Mouse (Mus musculus) forebrain, embryonic 16.5 days (tissue): Measurements from ENCODE around the gene Acer2. TPM values are rescaled to one million over a fixed set of nuclear protein-coding genes. Genes with fewer than 3 reads are reported as not detected.

Experiments
- ATAC-seq: fragments of 200-750 bp; cut with Nextera tagmentation; 2 replicates; pipeline ENCODE4 v1.8.0; 2017; ENCODE audit warnings: mild to moderate bottlenecking, moderate library complexity
- H3K27ac ChIP-seq: fragments of 300-500 bp; sonication (generic); 2 replicates; pipeline ENCODE4 v1.5.1; 2014; ENCODE audit warnings: low read length, control low read depth
- H3K27me3 ChIP-seq: fragments of 300-500 bp; sonication (generic); replicated peaks from 2 replicates; pipeline ENCODE4 v1.6.1; 2014; ENCODE audit warnings: low read length; ENCODE audit not compliant: control insufficient read depth, insufficient read depth
- H3K36me3 ChIP-seq: fragments of 300-500 bp; sonication (generic); 2 replicates; pipeline ENCODE4 v1.6.1; 2014; ENCODE audit not compliant: control insufficient read depth, insufficient read depth
- H3K4me1 ChIP-seq: fragments of 300-500 bp; sonication (generic); replicated peaks from 2 replicates; pipeline ENCODE4 v1.6.1; 2014; ENCODE audit warnings: low read length; ENCODE audit not compliant: control insufficient read depth, insufficient read depth
- H3K4me2 ChIP-seq: fragments of 300-500 bp; sonication (generic); 2 replicates; pipeline ENCODE4 v1.6.1; 2014; ENCODE audit warnings: mild to moderate bottlenecking, low read length, control low read depth
- H3K4me3 ChIP-seq: fragments of 300-500 bp; sonication (generic); replicated peaks from 2 replicates; pipeline ENCODE4 v1.5.1; 2014; ENCODE audit warnings: mild to moderate bottlenecking, low read length, control low read depth
- H3K9ac ChIP-seq: fragments of 300-500 bp; sonication (generic); replicated peaks from 2 replicates; pipeline ENCODE4 v1.6.1; 2014; ENCODE audit warnings: low read depth, low read length, control low read depth
- H3K9me3 ChIP-seq: fragments of 300-500 bp; sonication (generic); 2 replicates; pipeline ENCODE4 v1.6.1; 2016; ENCODE audit warnings: low read length; ENCODE audit not compliant: control insufficient read depth
- WGBS: fragments of 180-500 bp; shearing (Covaris S2); extraction: QIAGEN DNeasy Blood & Tissue Kit; methylation state at CpG from one replicate; pipeline ENCODE4 v1.1.7; 2014; 5-methylcytosine and 5-hydroxymethylcytosine counted together
- polyA plus RNA-seq: library from polyadenylated mRNA; unstranded; fragments of >200 nt; fragmentation: Nextera tagmentation; extraction: Ambion mirVana; gene quantifications from 2 replicates; pipeline ENCODE4 v1.2.1, GENCODE M21; 2015

Acer2 gene
- polyA plus RNA-seq, 1 experiment from 2014 or later, result 11.7 TPM

DNA sequence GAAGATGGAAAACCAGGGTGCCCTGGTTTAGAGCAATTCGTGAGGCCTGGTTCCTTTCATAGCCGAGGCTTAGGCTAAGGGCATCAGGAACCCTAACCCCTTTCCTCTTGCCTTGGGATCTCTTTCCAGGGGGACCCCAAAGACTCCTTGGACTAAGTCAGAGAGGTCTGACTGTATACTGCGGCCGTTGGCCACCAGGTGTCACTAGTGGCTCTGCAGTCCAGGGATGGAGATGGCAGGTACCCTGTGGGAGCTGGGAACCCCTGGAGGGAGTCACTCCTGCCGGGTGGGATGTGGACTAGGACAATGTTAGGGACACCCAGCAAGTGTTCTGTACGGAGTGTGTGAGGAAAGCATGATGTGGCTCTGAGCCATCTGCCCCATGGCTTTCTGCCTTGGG lies 58.8 kb downstream of the Acer2 start:
- Histone ChIP-seq H3K9ac (no peak overlapping the region), H3K4me3 (no peak overlapping the region), H3K27me3 (no peaks in the 10 kb centered on the region), H3K4me1 (0 out of 2 replicates have a peak, but pooled peaks cover 3% of the 10 kb centered on the region), H3K9me3 (no peaks in the 10 kb centered on the region), H3K27ac (no peak overlapping the region), H3K4me2 (no peak overlapping the region), H3K36me3 (no peaks in the 10 kb centered on the region)
- ATAC-seq, result no peak
- 80% methylated on average over 6 of the region's 6 CpGs for WGBS

DNA sequence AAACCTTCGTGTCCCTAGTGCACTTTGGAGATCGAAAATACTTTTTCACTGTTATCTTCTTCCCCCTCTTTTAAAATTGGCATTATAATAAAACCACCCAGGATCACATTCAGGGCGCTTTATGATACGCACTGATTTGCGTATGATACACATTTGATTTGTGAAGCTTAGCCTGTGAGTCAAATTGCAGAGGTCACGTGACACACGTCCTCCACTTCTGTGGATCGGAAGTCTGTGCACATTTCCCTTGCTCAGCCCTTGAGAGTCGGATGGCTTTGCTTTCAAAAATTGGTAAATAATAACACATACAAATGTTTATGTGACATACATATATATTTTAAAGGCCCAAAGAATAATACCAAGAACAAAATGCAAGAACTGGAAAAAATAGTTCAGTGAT lies 62.0 kb downstream of the Acer2 start:
- ATAC-seq, result no peak
- no peak overlapping the region for H3K4me2 ChIP-seq
- 94% methylated on average over 9 of the region's 9 CpGs for WGBS

DNA sequence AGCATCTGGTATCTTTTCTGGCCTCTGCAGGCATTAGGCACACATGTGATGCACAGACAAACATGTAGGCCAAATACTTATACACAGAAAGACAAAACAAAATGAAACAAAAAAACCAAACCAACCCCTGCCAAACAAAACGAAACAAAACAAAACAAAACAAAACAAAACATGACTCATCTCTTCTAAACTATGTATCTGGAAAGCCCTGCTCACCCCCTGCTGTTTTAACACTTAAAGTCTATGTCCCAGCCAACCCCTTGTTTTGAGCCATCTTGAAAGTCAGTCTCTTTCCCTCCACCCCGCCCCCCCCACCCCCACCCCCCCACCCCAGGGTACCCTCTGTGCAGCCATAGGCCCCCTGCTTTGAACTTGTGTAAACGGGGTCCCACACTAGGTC lies 62.5 kb downstream of the Acer2 start:
- H3K4me3 ChIP-seq, result no peak overlapping the region
- H3K36me3 ChIP-seq, result no peaks in the 10 kb centered on the region
- no peak overlapping the region for H3K4me2 ChIP-seq
- ATAC-seq, result no peak
- no peaks in the 10 kb centered on the region for H3K4me1 ChIP-seq
- H3K27ac ChIP-seq, result no peak overlapping the region
- no peaks in the 10 kb centered on the region for H3K27me3 ChIP-seq
- no peaks in the 10 kb centered on the region for H3K9me3 ChIP-seq
- WGBS, result 68% methylated on average over 3 of the region's 3 CpGs
- H3K9ac ChIP-seq, result no peak overlapping the region

More for the DNA sequence above, 62.0 kb downstream of the Acer2 start:
- H3K27me3 ChIP-seq, result no peaks in the 10 kb centered on the region
- 0 out of 2 replicates have a peak, but pooled peaks cover 2% of the 10 kb centered on the region for H3K4me1 ChIP-seq
- H3K4me3 ChIP-seq, result no peak overlapping the region
- no peak overlapping the region for H3K9ac ChIP-seq
- H3K9me3 ChIP-seq, result no peaks in the 10 kb centered on the region
- H3K27ac ChIP-seq, result no peak overlapping the region
- H3K36me3 ChIP-seq, result no peaks in the 10 kb centered on the region

DNA sequence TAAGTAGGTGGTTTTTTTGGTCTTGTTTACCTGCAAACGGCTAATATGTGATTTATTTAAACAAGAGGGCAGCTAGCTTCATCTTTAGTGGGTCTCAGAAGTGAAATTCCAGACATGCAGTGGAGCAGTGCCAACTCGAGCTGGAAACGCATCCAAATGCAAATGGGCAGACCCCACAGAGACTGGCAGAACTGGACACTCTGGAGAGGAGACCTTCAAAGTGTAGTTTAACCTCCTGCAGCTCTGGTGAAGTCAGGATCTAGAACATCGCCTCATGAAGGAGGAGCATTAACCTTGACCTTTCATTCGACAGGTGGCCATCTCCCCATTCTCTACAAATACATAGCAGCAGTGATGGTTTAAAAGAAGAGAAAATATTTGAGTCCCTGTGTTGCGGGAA lies 68.5 kb downstream of the Acer2 start:
- no peak overlapping the region for H3K9ac ChIP-seq
- H3K9me3 ChIP-seq, result no peaks in the 10 kb centered on the region
- 74% methylated on average over 6 of the region's 6 CpGs for WGBS
- no peaks in the 10 kb centered on the region for H3K36me3 ChIP-seq
- H3K27ac ChIP-seq, result no peak overlapping the region
- no peak overlapping the region for H3K4me2 ChIP-seq
- H3K27me3 ChIP-seq, result no peaks in the 10 kb centered on the region
- H3K4me1 ChIP-seq, result no peaks in the 10 kb centered on the region
- H3K4me3 ChIP-seq, result no peak overlapping the region
- no peak for ATAC-seq

DNA sequence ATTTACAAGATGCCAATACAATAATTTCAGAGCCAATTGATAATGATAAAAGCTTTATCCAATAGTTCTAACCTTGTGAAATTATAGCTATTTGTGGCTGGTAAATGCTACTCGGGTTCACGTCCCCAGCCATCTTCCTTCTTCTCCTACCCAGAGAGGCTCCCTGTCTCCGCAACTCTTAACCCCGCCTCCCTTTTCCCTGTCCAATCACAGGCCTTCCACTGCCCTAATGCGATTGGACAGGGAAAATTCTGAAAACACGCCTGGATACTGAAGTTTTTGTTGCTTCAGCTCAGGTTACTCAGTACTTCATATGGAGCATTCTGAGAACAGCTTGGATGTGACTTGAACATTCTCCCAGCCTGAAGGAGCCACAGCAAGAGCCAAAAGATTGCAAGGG lies 69.1 kb downstream of the Acer2 start:
- ATAC-seq, result no peak
- Histone ChIP-seq H3K27ac (no peak overlapping the region), H3K4me2 (no peak overlapping the region), H3K9me3 (no peaks in the 10 kb centered on the region), H3K4me1 (no peaks in the 10 kb centered on the region), H3K4me3 (no peak overlapping the region), H3K9ac (no peak overlapping the region), H3K27me3 (no peaks in the 10 kb centered on the region), H3K36me3 (no peaks in the 10 kb centered on the region)
- WGBS, result 61% methylated on average over 6 of the region's 6 CpGs

DNA sequence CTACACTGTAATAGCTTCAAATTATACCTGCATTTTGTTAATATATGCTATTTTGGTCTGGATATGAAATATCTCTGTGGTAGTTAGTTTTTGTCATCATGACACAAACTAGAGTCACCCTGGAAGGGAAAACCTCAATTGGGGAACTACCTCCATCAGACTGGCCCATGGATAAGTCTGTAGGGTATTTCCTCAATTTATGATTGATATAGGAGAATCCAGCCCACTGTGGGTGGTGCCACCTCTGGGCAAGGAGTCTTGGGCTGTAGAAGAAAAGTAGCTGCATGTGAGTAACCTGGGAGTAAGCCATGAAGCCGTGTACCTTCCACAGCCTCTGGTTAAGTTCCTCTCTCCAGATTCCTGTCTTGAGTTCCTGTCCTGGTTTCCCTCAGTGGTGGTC lies 74.6 kb downstream of the Acer2 start:
- Histone ChIP-seq H3K4me2 (no peak overlapping the region), H3K27ac (no peak overlapping the region), H3K9me3 (no peaks in the 10 kb centered on the region), H3K9ac (no peak overlapping the region), H3K27me3 (no peaks in the 10 kb centered on the region), H3K4me1 (no peaks in the 10 kb centered on the region), H3K4me3 (no peak overlapping the region), H3K36me3 (no peaks in the 10 kb centered on the region)
- no peak for ATAC-seq
- 85% methylated on average over 1 of the region's 1 CpGs for WGBS

DNA sequence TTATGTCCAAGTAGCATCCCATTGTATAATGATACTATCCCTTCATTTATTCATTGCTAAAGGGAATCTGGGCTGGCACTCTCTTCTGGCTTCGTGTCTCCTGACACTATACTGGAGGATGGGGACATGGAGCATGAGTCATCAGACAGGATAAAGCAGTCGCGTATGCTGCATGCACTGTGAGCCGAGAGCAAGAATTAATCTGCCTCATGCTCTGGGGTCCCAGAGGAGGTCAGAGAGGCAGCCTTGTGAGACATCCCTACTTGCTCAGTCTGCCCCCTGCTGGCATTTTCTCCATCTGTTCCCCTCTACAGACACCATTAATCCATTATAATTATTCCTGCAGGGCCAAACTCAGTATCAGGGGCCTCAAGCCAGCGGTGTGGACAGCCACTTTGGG lies 79.3 kb downstream of the Acer2 start:
- Histone ChIP-seq H3K36me3 (no peaks in the 10 kb centered on the region), H3K9ac (no peak overlapping the region), H3K9me3 (no peaks in the 10 kb centered on the region), H3K4me2 (no peak overlapping the region), H3K27ac (no peak overlapping the region), H3K27me3 (no peaks in the 10 kb centered on the region), H3K4me1 (0 out of 2 replicates have a peak, but pooled peaks cover 5% of the 10 kb centered on the region), H3K4me3 (no peak overlapping the region)
- 55% methylated on average over 5 of the region's 5 CpGs for WGBS
- no peak for ATAC-seq

DNA sequence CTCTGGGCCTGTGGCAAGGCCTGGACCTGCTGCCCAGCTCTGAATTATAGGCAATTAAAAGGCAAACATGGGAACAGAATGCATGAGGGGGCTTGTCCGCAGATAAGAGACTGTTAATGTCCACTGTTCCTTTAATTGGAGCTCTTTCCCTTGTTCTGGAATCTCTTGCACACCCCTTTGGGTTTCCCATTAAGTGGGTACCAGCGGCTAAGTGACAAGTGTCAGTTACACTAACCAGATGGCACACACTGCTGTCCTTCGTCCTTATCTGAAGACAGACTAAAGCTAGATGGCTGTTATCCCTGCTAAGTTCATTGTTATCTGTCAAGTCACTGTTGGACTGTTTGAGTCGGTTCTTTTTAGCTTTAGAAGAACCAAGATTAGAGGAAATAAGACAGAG lies 81.3 kb downstream of the Acer2 start:
- Histone ChIP-seq H3K27ac (no peak overlapping the region), H3K4me1 (0 out of 2 replicates have a peak, but pooled peaks cover 5% of the 10 kb centered on the region), H3K4me3 (no peak overlapping the region), H3K4me2 (no peak overlapping the region), H3K9me3 (no peaks in the 10 kb centered on the region), H3K9ac (no peak overlapping the region), H3K27me3 (no peaks in the 10 kb centered on the region), H3K36me3 (no peaks in the 10 kb centered on the region)
- WGBS, result 87% methylated on average over 4 of the region's 4 CpGs
- ATAC-seq, result no peak

DNA sequence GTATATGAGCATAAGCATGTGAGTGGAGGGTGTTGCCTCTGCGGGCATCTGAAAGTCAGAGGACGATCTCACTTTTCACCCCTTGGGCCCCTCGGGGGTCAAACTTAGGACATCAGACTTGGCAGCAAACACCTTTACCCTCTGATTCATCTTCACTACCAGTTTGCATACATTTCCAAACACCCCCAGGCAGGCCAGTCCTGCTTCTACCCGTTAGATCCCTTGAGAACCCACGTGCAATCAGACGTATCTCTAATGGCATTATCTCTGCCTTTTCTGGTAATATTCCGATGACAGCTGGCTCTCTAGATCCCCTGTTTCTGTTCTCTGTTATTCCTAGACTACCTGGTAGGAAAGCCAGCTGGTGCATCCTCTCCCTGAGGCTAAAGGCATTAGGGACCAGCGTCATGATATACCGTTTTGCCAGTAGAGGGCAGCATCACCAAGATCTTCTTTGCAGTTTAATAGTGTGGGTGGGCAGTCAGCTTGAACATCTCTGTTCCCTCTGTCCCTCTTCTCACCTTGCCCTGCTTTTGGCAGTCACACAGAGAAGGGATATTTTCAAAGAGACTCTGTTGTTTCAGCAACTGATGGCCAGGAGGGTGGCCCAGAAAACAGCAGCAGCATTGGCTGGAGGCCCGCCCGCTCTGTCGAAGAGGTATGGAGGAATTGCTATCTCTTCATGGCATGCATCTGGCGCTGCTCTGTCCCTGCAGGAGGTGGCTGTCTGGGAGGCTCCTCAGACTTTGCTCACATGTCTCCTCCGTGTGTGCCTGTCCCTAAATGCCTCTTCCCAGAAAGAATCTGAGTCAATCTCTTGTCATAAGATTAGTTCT lies 83.6 kb downstream of the Acer2 start:
- Histone ChIP-seq H3K4me3 (no peak overlapping the region), H3K4me1 (0 out of 2 replicates have a peak, but pooled peaks cover 5% of the 10 kb centered on the region), H3K9me3 (no peaks in the 10 kb centered on the region), H3K27ac (no peak overlapping the region), H3K36me3 (no peaks in the 10 kb centered on the region), H3K4me2 (peak overlapping the region; percentile 9; the same call in 1 of the 2 replicates), H3K27me3 (no peaks in the 10 kb centered on the region), H3K9ac (no peak overlapping the region)
- 43% methylated on average over 14 of the region's 14 CpGs for WGBS
- peak; percentile 83 for ATAC-seq
